Mouse (Mus musculus): ENCODE measurements around the gene Ptprh. TPM values are rescaled to one million over a fixed set of nuclear protein-coding genes. Genes with fewer than 3 reads are reported as not detected.

Gene Ptprh
- polyA plus RNA-seq, 1 experiment = not detected

- Histone ChIP-seq H3K4me1 (ENCODE audit: control insufficient read depth, insufficient read depth, low read length) (no peaks in the 10 kb centered on the region), H3K27ac (ENCODE audit: insufficient read depth, low read length) (no peak overlapping the region), H3K4me3 (ENCODE audit: insufficient read depth, low read length) (no peak overlapping the region)
- TF ChIP-seq CTCF (IDR thresholded peaks at IDR 0.05; ENCODE audit: borderline replicate concordance, insufficient read depth, low read length) (no peak), POLR2A (IDR thresholded peaks at IDR 0.05; ENCODE audit: low read depth, low read length) (no peak)
Measured at GRCm38 (mm10) chr7:4513829-4514712, 89.8 kb downstream of the Ptprh start.

- no peak overlapping the region for H3K27ac ChIP-seq (ENCODE audit: insufficient read depth, low read length)
- TF ChIP-seq POLR2A (IDR thresholded peaks at IDR 0.05; ENCODE audit: low read depth, low read length) = no peak
- peak; percentile 25; the same call in 1 of the 2 replicates for TF ChIP-seq CTCF (IDR thresholded peaks at IDR 0.05; ENCODE audit: borderline replicate concordance, insufficient read depth, low read length)
- H3K4me3 ChIP-seq (ENCODE audit: insufficient read depth, low read length) = no peak overlapping the region
- no peaks in the 10 kb centered on the region for H3K4me1 ChIP-seq (ENCODE audit: control insufficient read depth, insufficient read depth, low read length)
Measured at GRCm38 (mm10) chr7:4513236-4513635, 90.6 kb downstream of the Ptprh start.

- no peak overlapping the region for H3K27ac ChIP-seq (ENCODE audit: insufficient read depth, low read length)
- no peaks in the 10 kb centered on the region for H3K4me1 ChIP-seq (ENCODE audit: control insufficient read depth, insufficient read depth, low read length)
- H3K4me3 ChIP-seq (ENCODE audit: insufficient read depth, low read length) = no peak overlapping the region
- TF ChIP-seq POLR2A (IDR thresholded peaks at IDR 0.05; ENCODE audit: low read depth, low read length) = no peak
- TF ChIP-seq CTCF (IDR thresholded peaks at IDR 0.05; ENCODE audit: borderline replicate concordance, insufficient read depth, low read length) = no peak
Measured at GRCm38 (mm10) chr7:4511489-4512224, 92.2 kb downstream of the Ptprh start.

- Histone ChIP-seq H3K27ac (ENCODE audit: insufficient read depth, low read length) (no peak overlapping the region), H3K4me1 (ENCODE audit: control insufficient read depth, insufficient read depth, low read length) (no peaks in the 10 kb centered on the region), H3K4me3 (ENCODE audit: insufficient read depth, low read length) (no peak overlapping the region)
- TF ChIP-seq CTCF (IDR thresholded peaks at IDR 0.05; ENCODE audit: borderline replicate concordance, insufficient read depth, low read length) (peak; percentile 40), POLR2A (IDR thresholded peaks at IDR 0.05; ENCODE audit: low read depth, low read length) (no peak)
Measured at GRCm38 (mm10) chr7:4509863-4510608, 93.8 kb downstream of the Ptprh start.

- Histone ChIP-seq H3K4me1 (ENCODE audit: control insufficient read depth, insufficient read depth, low read length) (no peaks in the 10 kb centered on the region), H3K27ac (ENCODE audit: insufficient read depth, low read length) (no peak overlapping the region), H3K4me3 (ENCODE audit: insufficient read depth, low read length) (no peak overlapping the region)
- TF ChIP-seq POLR2A (IDR thresholded peaks at IDR 0.05; ENCODE audit: low read depth, low read length) = no peak
- no peak for TF ChIP-seq CTCF (IDR thresholded peaks at IDR 0.05; ENCODE audit: borderline replicate concordance, insufficient read depth, low read length)
Measured at GRCm38 (mm10) chr7:4508739-4509116, 95.1 kb downstream of the Ptprh start.

GRCm38 (mm10) chr7:4508062-4508738, 95.6 kb downstream of the Ptprh start:
- no peak overlapping the region for H3K27ac ChIP-seq (ENCODE audit: insufficient read depth, low read length)
- no peak for TF ChIP-seq POLR2A (IDR thresholded peaks at IDR 0.05; ENCODE audit: low read depth, low read length)
- TF ChIP-seq CTCF (IDR thresholded peaks at IDR 0.05; ENCODE audit: borderline replicate concordance, insufficient read depth, low read length) = peak; percentile 6; the same call in 1 of the 2 replicates
- H3K4me1 ChIP-seq (ENCODE audit: control insufficient read depth, insufficient read depth, low read length) = no peaks in the 10 kb centered on the region

GRCm38 (mm10) chr7:4507220-4507619, 96.6 kb downstream of the Ptprh start:
- Histone ChIP-seq H3K4me3 (ENCODE audit: insufficient read depth, low read length) (no peak overlapping the region), H3K4me1 (ENCODE audit: control insufficient read depth, insufficient read depth, low read length) (no peaks in the 10 kb centered on the region), H3K27ac (ENCODE audit: insufficient read depth, low read length) (no peak overlapping the region)
- no peak for TF ChIP-seq POLR2A (IDR thresholded peaks at IDR 0.05; ENCODE audit: low read depth, low read length)

More at GRCm38 (mm10) chr7:4508062-4508738, 95.6 kb downstream of the Ptprh start:
- H3K4me3 ChIP-seq (ENCODE audit: insufficient read depth, low read length) = no peak overlapping the region

- TF ChIP-seq POLR2A (IDR thresholded peaks at IDR 0.05; ENCODE audit: low read depth, low read length) (no peak), CTCF (IDR thresholded peaks at IDR 0.05; ENCODE audit: borderline replicate concordance, insufficient read depth, low read length) (no peak)
- no peak overlapping the region for H3K27ac ChIP-seq (ENCODE audit: insufficient read depth, low read length)
- H3K4me3 ChIP-seq (ENCODE audit: insufficient read depth, low read length) = no peak overlapping the region
- H3K4me1 ChIP-seq (ENCODE audit: control insufficient read depth, insufficient read depth, low read length) = peaks cover 2% of the 10 kb centered on the region; the same call in 1 of the 2 replicates
Measured at GRCm38 (mm10) chr7:4504646-4505435, 99.0 kb downstream of the Ptprh start.
